Mouse (Mus musculus) MEL (cell line): ENCODE results near the gene Exoc3l2.

ENCODE experiments used
- EP300 ChIP-seq, 2 experiments: IDR thresholded peaks; 2 replicates each; pipeline ENCODE4 v1.6.1; 2011; ENCODE audit warnings: improper control_type of control experiment in 2 of 2, low read length in 2 of 2, low read depth in 1 of 2, mild to moderate bottlenecking in 1 of 2
- HCFC1 ChIP-seq: IDR thresholded peaks from 2 replicates; pipeline ENCODE4 v1.6.1; 2012; ENCODE audit warnings: low read depth, mild to moderate bottlenecking, inconsistent platforms, low read length, improper control_type of control experiment, moderate library complexity
- MYC ChIP-seq: IDR thresholded peaks from 2 replicates; pipeline ENCODE4 v1.6.1; 2011; ENCODE audit warnings: low read depth, mild to moderate bottlenecking, low read length, improper control_type of control experiment, moderate library complexity
- POLR2A ChIP-seq, 2 experiments: IDR thresholded peaks; 2 replicates each; pipeline ENCODE4 v1.6.1; 2011 to 2012; ENCODE audit warnings: low read length in 2 of 2, mild to moderate bottlenecking in 2 of 2, control low read depth in 1 of 2, improper control_type of control experiment in 1 of 2, low read depth in 1 of 2, moderate library complexity in 1 of 2; ENCODE audit not compliant: control insufficient read depth in 1 of 2, insufficient read depth in 1 of 2, poor library complexity in 1 of 2

GRCm38 (mm10) chr7:19477624-19478384 lies 14.7 kb downstream of the Exoc3l2 start:
- TF ChIP-seq MYC (no peak), POLR2A (IDR thresholded peaks at IDR 0.05; ENCODE audit: control insufficient read depth in 1 of 2, insufficient read depth in 1 of 2, low read depth in 1 of 2, low read length in 2 of 2, poor library complexity in 1 of 2) (no peak), HCFC1 (no peak), EP300 (IDR thresholded peaks at IDR 0.05; ENCODE audit: low read depth in 1 of 2, low read length in 2 of 2) (no peak)
